Mouse (Mus musculus) myocyte (in vitro differentiated cells): ENCODE measurements around the gene Mlxipl.

Source experiments
- MYOD1 ChIP-seq, 3 experiments: IDR thresholded peaks; one replicate each; pipeline ENCODE4 v1.6.1; 2011; ENCODE audit warnings: control low read depth in 2 of 3, low read depth in 2 of 3, mild to moderate bottlenecking in 2 of 3, moderate library complexity in 1 of 3; ENCODE audit not compliant: insufficient read length in 2 of 3, control insufficient read depth in 1 of 3
- POLR2A ChIP-seq: IDR thresholded peaks from one replicate; pipeline ENCODE4 v1.6.1; 2011; ENCODE audit warnings: low read depth, mild to moderate bottlenecking, control low read depth, moderate library complexity; ENCODE audit not compliant: insufficient read length

GRCm38 (mm10) chr5:135175086-135175485, 85.4 kb downstream of the Mlxipl start:
- TF ChIP-seq POLR2A (no peak), MYOD1 (IDR thresholded peaks at IDR 0.05; ENCODE audit: control insufficient read depth in 1 of 3, insufficient read length in 2 of 3, low read depth in 2 of 3) (no peak)
